Mouse (Mus musculus) forebrain, embryonic 16.5 days (tissue): ENCODE measurements around the gene Fam19a5. TPM values are rescaled to one million over a fixed set of nuclear protein-coding genes. Genes with fewer than 3 reads are reported as not detected.

ENCODE experiments used
- ATAC-seq: fragments of 200-750 bp; cut with Nextera tagmentation; 2 replicates; pipeline ENCODE4 v1.8.0; 2017; ENCODE audit warnings: mild to moderate bottlenecking, moderate library complexity
- H3K27ac ChIP-seq: fragments of 300-500 bp; sonication (generic); 2 replicates; pipeline ENCODE4 v1.5.1; 2014; ENCODE audit warnings: low read length, control low read depth
- H3K27me3 ChIP-seq: fragments of 300-500 bp; sonication (generic); replicated peaks from 2 replicates; pipeline ENCODE4 v1.6.1; 2014; ENCODE audit warnings: low read length; ENCODE audit not compliant: control insufficient read depth, insufficient read depth
- H3K36me3 ChIP-seq: fragments of 300-500 bp; sonication (generic); 2 replicates; pipeline ENCODE4 v1.6.1; 2014; ENCODE audit not compliant: control insufficient read depth, insufficient read depth
- H3K4me1 ChIP-seq: fragments of 300-500 bp; sonication (generic); replicated peaks from 2 replicates; pipeline ENCODE4 v1.6.1; 2014; ENCODE audit warnings: low read length; ENCODE audit not compliant: control insufficient read depth, insufficient read depth
- H3K4me2 ChIP-seq: fragments of 300-500 bp; sonication (generic); 2 replicates; pipeline ENCODE4 v1.6.1; 2014; ENCODE audit warnings: mild to moderate bottlenecking, low read length, control low read depth
- H3K4me3 ChIP-seq: fragments of 300-500 bp; sonication (generic); replicated peaks from 2 replicates; pipeline ENCODE4 v1.5.1; 2014; ENCODE audit warnings: mild to moderate bottlenecking, low read length, control low read depth
- H3K9ac ChIP-seq: fragments of 300-500 bp; sonication (generic); replicated peaks from 2 replicates; pipeline ENCODE4 v1.6.1; 2014; ENCODE audit warnings: low read depth, low read length, control low read depth
- H3K9me3 ChIP-seq: fragments of 300-500 bp; sonication (generic); 2 replicates; pipeline ENCODE4 v1.6.1; 2016; ENCODE audit warnings: low read length; ENCODE audit not compliant: control insufficient read depth
- WGBS: fragments of 180-500 bp; shearing (Covaris S2); extraction: QIAGEN DNeasy Blood & Tissue Kit; methylation state at CpG from one replicate; pipeline ENCODE4 v1.1.7; 2014; 5-methylcytosine and 5-hydroxymethylcytosine counted together
- polyA plus RNA-seq: library from polyadenylated mRNA; unstranded; fragments of >200 nt; fragmentation: Nextera tagmentation; extraction: Ambion mirVana; gene quantifications from 2 replicates; pipeline ENCODE4 v1.2.1, GENCODE M21; 2015

Gene Fam19a5
- polyA plus RNA-seq, 1 experiment from 2014 or later: 18.7 TPM

GRCm38 (mm10) chr15:87698562-87699320, 154.6 kb downstream of the Fam19a5 start:
- no peak overlapping the region for H3K4me2 ChIP-seq
- WGBS: 42% methylated on average over 14 of the region's 14 CpGs
- no peak overlapping the region for H3K27ac ChIP-seq
- peak; percentile 52 for ATAC-seq
- H3K4me3 ChIP-seq: no peak overlapping the region
- peaks cover 8% of the 10 kb centered on the region for H3K9me3 ChIP-seq
- peaks cover 10% of the 10 kb centered on the region for H3K4me1 ChIP-seq
- H3K9ac ChIP-seq: no peak overlapping the region
- H3K36me3 ChIP-seq: no peaks in the 10 kb centered on the region
- no peaks in the 10 kb centered on the region for H3K27me3 ChIP-seq

DNA sequence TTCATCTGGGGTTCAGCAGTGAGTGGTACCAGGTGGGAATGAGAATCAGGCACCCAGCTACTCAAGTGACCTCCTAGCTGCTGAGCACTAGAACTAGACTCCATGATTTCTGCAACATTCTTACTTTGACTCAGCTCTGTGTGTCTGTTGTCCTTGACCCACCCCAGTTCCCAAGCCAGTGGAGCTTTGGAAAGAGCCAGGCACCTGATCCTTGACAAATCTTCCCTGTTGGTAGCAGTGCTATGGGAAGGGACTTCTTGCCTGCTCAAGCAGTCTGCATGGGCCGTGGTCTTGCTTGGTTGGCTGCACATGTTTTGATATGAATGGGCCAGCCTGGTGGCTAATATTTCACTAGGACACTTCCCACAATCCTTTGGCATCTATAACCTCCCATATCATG, 158.7 kb downstream of the Fam19a5 start:
- H3K4me1 ChIP-seq: peaks cover 10% of the 10 kb centered on the region
- no peak overlapping the region for H3K4me3 ChIP-seq
- no peaks in the 10 kb centered on the region for H3K36me3 ChIP-seq
- no peak for ATAC-seq
- 100% methylated on average over 1 of the region's 1 CpGs for WGBS
- H3K9me3 ChIP-seq: peaks cover 8% of the 10 kb centered on the region
- H3K27me3 ChIP-seq: no peaks in the 10 kb centered on the region
- no peak overlapping the region for H3K27ac ChIP-seq
- H3K9ac ChIP-seq: no peak overlapping the region
- no peak overlapping the region for H3K4me2 ChIP-seq

GRCm38 (mm10) chr15:87703334-87703733, 159.2 kb downstream of the Fam19a5 start:
- Histone ChIP-seq H3K4me1 (peaks cover 8% of the 10 kb centered on the region), H3K27ac (no peak overlapping the region), H3K27me3 (no peaks in the 10 kb centered on the region), H3K9ac (no peak overlapping the region), H3K9me3 (peaks cover 8% of the 10 kb centered on the region), H3K36me3 (no peaks in the 10 kb centered on the region), H3K4me3 (no peak overlapping the region), H3K4me2 (no peak overlapping the region)
- ATAC-seq: no peak
- 91% methylated on average over 3 of the region's 3 CpGs for WGBS

DNA sequence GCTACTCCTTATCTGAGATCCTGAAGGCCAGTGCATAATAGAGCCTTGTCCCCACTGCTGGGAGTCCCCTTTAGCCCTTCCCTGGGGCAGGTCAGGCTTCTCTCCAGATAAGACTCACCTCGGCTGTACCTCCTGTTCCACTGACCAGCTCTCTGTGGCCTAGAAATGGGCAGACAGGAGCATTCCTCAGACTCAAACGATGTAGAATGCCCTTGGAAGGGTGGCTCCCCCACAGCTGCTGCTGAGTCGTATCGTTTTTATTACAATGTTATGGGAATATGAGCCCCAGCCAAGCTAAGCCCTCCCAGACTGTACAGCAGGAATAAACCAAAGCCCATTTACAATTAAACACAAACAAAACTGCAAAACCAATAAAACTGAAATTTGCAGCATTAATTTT, 167.7 kb downstream of the Fam19a5 start:
- Histone ChIP-seq H3K27me3 (no peaks in the 10 kb centered on the region), H3K4me3 (no peak overlapping the region), H3K36me3 (no peaks in the 10 kb centered on the region; the same call in 1 of the 2 replicates), H3K4me1 (peaks cover 14% of the 10 kb centered on the region), H3K9me3 (no peaks in the 10 kb centered on the region), H3K9ac (no peak overlapping the region), H3K27ac (no peak overlapping the region), H3K4me2 (no peak overlapping the region)
- ATAC-seq: no peak
- 58% methylated on average over 4 of the region's 4 CpGs for WGBS

DNA sequence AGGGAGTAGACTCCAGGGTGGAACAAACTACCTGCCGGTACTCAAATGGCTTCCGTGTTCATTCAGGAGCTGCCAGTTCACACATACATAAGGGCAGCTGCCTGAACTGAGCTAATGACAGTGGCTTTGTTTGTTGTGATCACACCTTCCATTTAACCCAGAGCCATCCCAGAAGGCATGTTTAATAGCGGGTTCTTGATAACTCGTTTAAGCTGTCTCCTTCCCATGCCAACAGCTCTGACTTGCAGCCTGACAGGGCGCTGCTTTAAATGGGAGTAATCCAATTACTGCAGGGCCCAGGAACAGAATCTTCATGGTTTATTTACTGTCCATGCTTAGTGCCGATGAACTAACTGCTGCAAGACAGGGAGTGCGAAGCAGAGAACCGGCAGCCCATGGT, 168.1 kb downstream of the Fam19a5 start:
- Histone ChIP-seq H3K27me3 (no peaks in the 10 kb centered on the region), H3K36me3 (no peaks in the 10 kb centered on the region; the same call in 1 of the 2 replicates), H3K9me3 (no peaks in the 10 kb centered on the region), H3K27ac (no peak overlapping the region), H3K4me3 (no peak overlapping the region), H3K4me1 (peaks cover 14% of the 10 kb centered on the region), H3K9ac (no peak overlapping the region), H3K4me2 (no peak overlapping the region)
- 50% methylated on average over 8 of the region's 8 CpGs for WGBS
- no peak for ATAC-seq

DNA sequence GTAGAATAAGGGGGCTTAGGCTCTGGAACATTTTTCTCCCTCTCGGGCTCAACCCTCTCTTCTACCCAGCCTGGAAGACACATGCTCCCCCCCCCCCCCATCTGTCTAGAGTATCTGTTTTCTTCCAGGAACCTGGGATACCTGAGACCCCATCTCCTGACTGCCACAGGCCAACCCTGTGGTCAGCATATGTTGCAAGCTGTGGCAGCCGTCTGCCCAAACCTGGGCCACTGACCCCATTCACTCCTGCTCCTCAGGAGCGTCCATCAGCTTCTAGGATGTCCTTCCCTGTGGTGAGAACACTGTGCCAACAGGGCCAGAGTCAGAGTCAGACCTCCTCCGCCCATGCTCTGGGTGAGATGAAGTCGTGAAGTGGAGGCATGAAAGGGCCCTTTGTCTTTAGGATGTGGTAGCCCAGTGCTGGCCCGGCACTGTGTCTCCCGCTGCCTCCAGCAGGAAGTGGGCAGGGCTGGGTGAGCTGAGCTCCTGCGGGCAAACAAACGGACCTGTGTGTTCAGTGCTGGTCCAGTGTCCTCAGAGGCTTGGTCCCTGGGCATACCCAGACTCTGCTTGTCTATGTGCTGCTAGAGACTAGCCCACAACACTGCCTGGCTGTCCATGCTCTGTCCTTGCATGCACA, 171.1 kb downstream of the Fam19a5 start:
- Histone ChIP-seq H3K9me3 (no peaks in the 10 kb centered on the region), H3K27ac (no peak overlapping the region), H3K4me2 (no peak overlapping the region), H3K27me3 (no peaks in the 10 kb centered on the region), H3K4me3 (no peak overlapping the region), H3K36me3 (no peaks in the 10 kb centered on the region), H3K9ac (no peak overlapping the region), H3K4me1 (peaks cover 14% of the 10 kb centered on the region)
- peak; percentile 79 for ATAC-seq
- WGBS: 39% methylated on average over 9 of the region's 9 CpGs

GRCm38 (mm10) chr15:87717056-87717455, 173.0 kb downstream of the Fam19a5 start:
- peaks cover 8% of the 10 kb centered on the region; the same call in 1 of the 2 replicates for H3K4me1 ChIP-seq
- no peak overlapping the region for H3K9ac ChIP-seq
- WGBS: 56% methylated on average over 5 of the region's 5 CpGs
- no peak overlapping the region for H3K4me2 ChIP-seq
- H3K4me3 ChIP-seq: no peak overlapping the region
- H3K9me3 ChIP-seq: no peaks in the 10 kb centered on the region
- ATAC-seq: no peak
- H3K27ac ChIP-seq: no peak overlapping the region
- H3K27me3 ChIP-seq: no peaks in the 10 kb centered on the region
- H3K36me3 ChIP-seq: no peaks in the 10 kb centered on the region

DNA sequence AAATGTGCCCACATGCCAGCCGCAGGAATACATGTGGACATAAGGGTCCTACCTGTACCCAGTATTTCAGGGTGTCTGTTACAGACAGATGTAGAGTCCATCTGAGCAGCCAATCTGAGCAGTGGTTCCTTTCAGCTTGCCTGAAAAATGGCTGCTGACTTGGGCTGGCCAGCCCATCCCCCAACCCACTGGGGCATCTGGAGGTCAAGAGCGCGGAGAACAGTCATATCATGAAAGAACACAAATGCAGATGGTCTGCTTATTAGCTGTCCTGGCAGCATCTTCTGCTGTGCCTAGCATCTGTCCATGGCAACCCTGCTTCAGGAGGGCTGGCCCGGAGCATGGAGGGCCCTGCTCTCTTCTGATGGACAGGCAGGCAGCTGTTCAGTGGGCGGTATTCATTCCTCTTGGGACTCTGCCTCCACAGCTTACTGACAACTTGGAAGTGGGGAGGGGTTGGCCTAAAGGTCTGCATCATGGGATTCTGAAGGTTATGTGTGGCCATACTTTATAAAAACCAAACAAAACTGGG, 179.4 kb downstream of the Fam19a5 start:
- no peak for ATAC-seq
- 89% methylated on average over 5 of the region's 5 CpGs for WGBS
- H3K27me3 ChIP-seq: no peaks in the 10 kb centered on the region

DNA sequence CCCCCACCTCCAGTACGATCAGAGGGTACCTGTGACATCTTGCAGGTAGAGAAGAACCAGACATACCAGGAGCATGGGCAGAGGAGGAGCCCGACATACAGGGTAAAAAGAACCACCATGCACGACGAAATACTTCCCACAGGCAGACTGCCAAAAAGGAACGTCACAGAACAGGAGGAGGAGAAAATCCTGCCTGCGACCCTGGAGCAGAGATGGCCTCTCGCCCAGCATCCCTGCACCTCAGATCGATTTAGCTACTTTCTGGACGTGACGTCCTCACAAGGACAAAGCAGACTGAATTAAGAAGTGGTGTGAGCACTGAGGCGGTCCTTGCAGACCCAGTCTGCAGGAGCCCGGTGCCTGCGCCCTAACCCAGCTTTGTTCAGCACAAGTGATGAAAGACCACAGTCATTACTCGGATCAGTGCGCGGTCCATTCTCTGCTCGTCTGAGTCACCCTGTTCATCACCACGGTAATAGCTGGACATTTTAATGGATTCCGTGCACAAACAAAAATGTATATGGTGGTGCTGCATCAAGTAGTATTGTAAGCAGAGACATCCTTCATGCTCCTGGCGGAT, 182.6 kb downstream of the Fam19a5 start:
- Histone ChIP-seq H3K27me3 (no peaks in the 10 kb centered on the region), H3K36me3 (no peaks in the 10 kb centered on the region), H3K9me3 (no peaks in the 10 kb centered on the region), H3K4me1 (peaks cover 6% of the 10 kb centered on the region), H3K4me3 (no peak overlapping the region), H3K27ac (no peak overlapping the region), H3K4me2 (peak overlapping the region; percentile 25), H3K9ac (no peak overlapping the region)
- peak; percentile 43; the same call in 1 of the 2 replicates for ATAC-seq
- WGBS: 44% methylated on average over 20 of the region's 20 CpGs

More for the DNA sequence above, 179.4 kb downstream of the Fam19a5 start:
- Histone ChIP-seq H3K4me3 (no peak overlapping the region), H3K9ac (no peak overlapping the region), H3K4me1 (peaks cover 6% of the 10 kb centered on the region), H3K27ac (no peak overlapping the region), H3K9me3 (no peaks in the 10 kb centered on the region), H3K4me2 (no peak overlapping the region), H3K36me3 (no peaks in the 10 kb centered on the region)
